Comparison of ENCODE assay signal across 7 mouse cellular contexts in the genomic region with DNA sequence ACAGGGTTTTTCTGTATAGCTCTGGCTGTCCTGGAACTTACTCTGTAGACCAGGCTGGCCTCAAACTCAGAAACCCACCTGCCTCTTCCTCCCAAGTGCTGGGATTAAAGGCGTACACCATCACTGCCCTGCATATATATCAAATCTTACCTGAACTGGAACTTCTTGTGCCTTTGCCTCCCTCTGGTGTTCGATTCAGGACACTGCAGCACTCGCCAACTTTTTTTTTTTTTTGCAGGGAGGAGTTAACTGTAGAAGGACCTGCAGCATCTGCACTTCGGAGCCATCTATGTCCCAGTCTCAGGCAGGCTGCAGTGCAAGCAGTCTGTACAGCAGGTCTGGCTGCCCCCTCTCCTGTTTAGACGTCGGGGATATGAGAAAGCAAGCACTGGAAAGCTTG.
DNase-seq lines count a peak whose midpoint lies in the region; ATAC-seq and TF ChIP-seq lines count a peak whose summit lies in the region.

No protein-coding gene starts in this region.

- no peaks in the 10 kb centered on the region for H3K27me3 ChIP-seq in kidney, embryonic 15.5 days
- no peaks in the 10 kb centered on the region for H3K27me3 ChIP-seq in neural tube, embryonic 11.5 days (ENCODE audit: control insufficient read depth, insufficient read depth, low read length)

- H3K27ac ChIP-seq in kidney, embryonic 15.5 days, result no peak overlapping the region
- no peak overlapping the region for H3K27ac ChIP-seq in ES-E14 (ENCODE audit: insufficient read depth, low read depth, low read length, poor library complexity, severe bottlenecking)
- H3K27ac ChIP-seq in neural tube, embryonic 11.5 days (ENCODE audit: low read depth, low read length), result no peak overlapping the region

- no peak for ATAC-seq in kidney, embryonic 15.5 days (replicated peaks; ENCODE audit: low FRiP score)
- 0 out of 2 replicates have a peak, but pooled peaks have one; percentile 52 for ATAC-seq in erythroid progenitor cell, adult 5-6 weeks (replicated peaks; ENCODE audit: low FRiP score, poor library complexity, severe bottlenecking)
- ATAC-seq in neural tube, embryonic 11.5 days (ENCODE audit: insufficient read depth, low FRiP score, low TSS enrichment), result no peak

- WGBS in kidney, embryonic 15.5 days, result 12% methylated on average over 6 of the region's 6 CpGs
- WGBS in neural tube, embryonic 11.5 days, result 20% methylated on average over 6 of the region's 6 CpGs

- no peak overlapping the region for H3K4me2 ChIP-seq in kidney, embryonic 15.5 days
- no peak overlapping the region for H3K4me2 ChIP-seq in neural tube, embryonic 11.5 days (ENCODE audit: low read depth)

- H3K4me3 ChIP-seq in kidney, embryonic 15.5 days (replicated peaks), result no peak overlapping the region
- no peak overlapping the region for H3K4me3 ChIP-seq in ES-E14 (ENCODE audit: insufficient read depth in 1 of 2, low read depth in 1 of 2, low read length in 2 of 2, poor library complexity in 1 of 2, severe bottlenecking in 1 of 2)
- H3K4me3 ChIP-seq in neural tube, embryonic 11.5 days (ENCODE audit: low read depth, low read length), result no peak overlapping the region

- no peak overlapping the region for H3K9ac ChIP-seq in kidney, embryonic 15.5 days
- no peak overlapping the region for H3K9ac ChIP-seq in ES-E14 (ENCODE audit: insufficient read depth, low read depth, low read length, poor library complexity, severe bottlenecking)
- no peak overlapping the region for H3K9ac ChIP-seq in neural tube, embryonic 11.5 days (ENCODE audit: low read length)

- H3K36me3 ChIP-seq in kidney, embryonic 15.5 days, result no peaks in the 10 kb centered on the region
- H3K36me3 ChIP-seq in ES-E14 (ENCODE audit: control insufficient read depth, insufficient read depth, low read length, poor library complexity, severe bottlenecking), result no peaks in the 10 kb centered on the region
- no peaks in the 10 kb centered on the region for H3K36me3 ChIP-seq in neural tube, embryonic 11.5 days (ENCODE audit: control insufficient read depth, insufficient read depth, low read length)

- in situ Hi-C loops in ES-E14 (cut with MboI; ENCODE audit: low sequenced_read_pairs in 2 of 2, unreplicated experiment in 2 of 2), result no loop called here

- no peaks in the 10 kb centered on the region for H3K4me1 ChIP-seq in kidney, embryonic 15.5 days
- H3K4me1 ChIP-seq in ES-E14 (ENCODE audit: control insufficient read depth in 2 of 2, insufficient read depth in 2 of 2, low read length in 2 of 2, poor library complexity in 1 of 2), result no peaks in the 10 kb centered on the region
- no peaks in the 10 kb centered on the region for H3K4me1 ChIP-seq in neural tube, embryonic 11.5 days (ENCODE audit: control insufficient read depth, insufficient read depth, low read length)

- H3K9me3 ChIP-seq in kidney, embryonic 15.5 days (replicated peaks), result no peaks in the 10 kb centered on the region
- H3K9me3 ChIP-seq in ES-E14 (ENCODE audit: control insufficient read depth, insufficient read depth, low read depth, low read length), result no peaks in the 10 kb centered on the region
- no peaks in the 10 kb centered on the region for H3K9me3 ChIP-seq in neural tube, embryonic 11.5 days (ENCODE audit: control insufficient read depth, low read length)

- DNase-seq in kidney, adult 18-20 months, result peak; percentile 30
- peak; percentile 60 for DNase-seq in ES-E14 (ENCODE audit: low read depth, low spot score)
- peak; percentile 4 to 13 for DNase-seq in adrenal gland, postnatal 36 days
- peak; percentile 37 to 50 for DNase-seq in layer of hippocampus, postnatal 10 days (ENCODE audit: low spot score in 2 of 2)
- peak; percentile 42 for DNase-seq in neural tube, embryonic 11.5 days (ENCODE audit: low spot score)

TF ChIP-seq in ES-E14, 5 proteins besides CTCF, POLR2A, EP300 and RAD21:
- peak; percentile 68; the same call in 1 of the 2 replicates for TF ChIP-seq ZC3H11A (IDR thresholded peaks at IDR 0.05; ENCODE audit: borderline replicate concordance, low read depth, low read length)
- TF ChIP-seq ZNF384 (IDR thresholded peaks at IDR 0.05; ENCODE audit: low read depth, low read length), result peak; percentile 98
- TF ChIP-seq MAFK (IDR thresholded peaks at IDR 0.05; ENCODE audit: insufficient read depth, low read depth, low read length), result no peak
- no peak for TF ChIP-seq CHD2 (IDR thresholded peaks at IDR 0.05; ENCODE audit: low read depth, low read length)
- no peak for TF ChIP-seq HCFC1 (IDR thresholded peaks at IDR 0.05; ENCODE audit: borderline replicate concordance, insufficient read depth, low read length)

Comparison
In these comparisons a context has a peak if more than half of its experiments do, and no peak if none do; other contexts are left out.
1. DNase-seq: peak in every context shown above with its lines; median percentile 60 in ES-E14; 44 in layer of hippocampus, postnatal 10 days; 42 in neural tube, embryonic 11.5 days; 30 in kidney, adult 18-20 months; 8 in adrenal gland, postnatal 36 days.